Mouse (Mus musculus) embryonic fibroblast, embryonic 13.5 days (primary cell): ENCODE data around the gene Ptprf. TPM values are rescaled to one million over a fixed set of nuclear protein-coding genes. Genes with fewer than 3 reads are reported as not detected.

Source experiments
- H3K27ac ChIP-seq: 2 replicates; pipeline ENCODE4 v1.5.1; 2012; ENCODE audit warnings: low read length, control low read depth, inconsistent platforms; ENCODE audit not compliant: insufficient read depth
- H3K4me1 ChIP-seq: 2 replicates; pipeline ENCODE4 v1.6.1; 2011; ENCODE audit warnings: low read length; ENCODE audit not compliant: control insufficient read depth, insufficient read depth
- H3K4me3 ChIP-seq: 2 replicates; pipeline ENCODE4 v1.5.1; 2011; ENCODE audit warnings: mild to moderate bottlenecking, control low read depth, low read length; ENCODE audit not compliant: insufficient read depth
- CTCF ChIP-seq: IDR thresholded peaks from 2 replicates; pipeline ENCODE4 v1.5.1; 2011; ENCODE audit warnings: mild to moderate bottlenecking, control low read depth, low read length, moderate library complexity, borderline replicate concordance; ENCODE audit not compliant: insufficient read depth
- POLR2A ChIP-seq: IDR thresholded peaks from 2 replicates; pipeline ENCODE4 v1.6.1; 2011; ENCODE audit warnings: low read depth, mild to moderate bottlenecking, control low read depth, low read length, moderate library complexity
- polyA plus RNA-seq: library from polyadenylated mRNA; stranded (reverse); fragments of >200 nt; gene quantifications from 2 replicates; pipeline ENCODE4 v1.2.4, GENCODE M21; 2011; ENCODE audit warnings: low read depth; ENCODE audit not compliant: missing spikeins, insufficient read length

Ptprf gene
- polyA plus RNA-seq, 1 experiment: 39.9 TPM

GRCm38 (mm10) chr4:118273545-118273944 lies 17.7 kb downstream of the Ptprf start:
- no peak for TF ChIP-seq POLR2A
- TF ChIP-seq CTCF: no peak
- H3K4me1 ChIP-seq: no peaks in the 10 kb centered on the region
- no peak overlapping the region for H3K4me3 ChIP-seq
- no peak overlapping the region for H3K27ac ChIP-seq

GRCm38 (mm10) chr4:118272871-118273270 lies 18.3 kb downstream of the Ptprf start:
- TF ChIP-seq POLR2A (no peak), CTCF (no peak)
- Histone ChIP-seq H3K4me3 (no peak overlapping the region), H3K4me1 (no peaks in the 10 kb centered on the region), H3K27ac (no peak overlapping the region)

- H3K4me1 ChIP-seq: no peaks in the 10 kb centered on the region
- H3K4me3 ChIP-seq: no peak overlapping the region
- H3K27ac ChIP-seq: no peak overlapping the region
- TF ChIP-seq CTCF (no peak), POLR2A (no peak)
These were observed 18.9 kb downstream of the Ptprf start for GRCm38 (mm10) chr4:118272258-118272657.

GRCm38 (mm10) chr4:118271556-118272074 lies 19.6 kb downstream of the Ptprf start:
- Histone ChIP-seq H3K4me3 (no peak overlapping the region), H3K4me1 (no peaks in the 10 kb centered on the region), H3K27ac (no peak overlapping the region)
- TF ChIP-seq CTCF (no peak), POLR2A (no peak)

GRCm38 (mm10) chr4:118270706-118271105 lies 20.5 kb downstream of the Ptprf start:
- TF ChIP-seq POLR2A: no peak
- no peak for TF ChIP-seq CTCF
- Histone ChIP-seq H3K4me1 (no peaks in the 10 kb centered on the region), H3K27ac (no peak overlapping the region)

GRCm38 (mm10) chr4:118269999-118270398 lies 21.2 kb downstream of the Ptprf start:
- TF ChIP-seq CTCF: no peak
- TF ChIP-seq POLR2A: no peak
- Histone ChIP-seq H3K4me1 (peaks cover 4% of the 10 kb centered on the region; the same call in 1 of the 2 replicates), H3K27ac (no peak overlapping the region), H3K4me3 (no peak overlapping the region)

More at GRCm38 (mm10) chr4:118270706-118271105, 20.5 kb downstream of the Ptprf start:
- H3K4me3 ChIP-seq: no peak overlapping the region

GRCm38 (mm10) chr4:118268429-118269212 lies 22.6 kb downstream of the Ptprf start:
- no peak overlapping the region for H3K27ac ChIP-seq
- no peak overlapping the region for H3K4me3 ChIP-seq
- H3K4me1 ChIP-seq: peaks cover 5% of the 10 kb centered on the region; the same call in 1 of the 2 replicates
- TF ChIP-seq POLR2A: no peak
- TF ChIP-seq CTCF: no peak

- Histone ChIP-seq H3K27ac (peak overlapping the region; percentile 47; the same call in 1 of the 2 replicates), H3K4me1 (peaks cover 5% of the 10 kb centered on the region; the same call in 1 of the 2 replicates), H3K4me3 (no peak overlapping the region)
- no peak for TF ChIP-seq CTCF
- TF ChIP-seq POLR2A: no peak
These were observed 25.6 kb downstream of the Ptprf start for GRCm38 (mm10) chr4:118265557-118265956.

GRCm38 (mm10) chr4:118261771-118262473 lies 29.3 kb downstream of the Ptprf start:
- H3K4me3 ChIP-seq: no peak overlapping the region
- no peak for TF ChIP-seq CTCF
- TF ChIP-seq POLR2A: no peak
- no peak overlapping the region for H3K27ac ChIP-seq
- peaks cover 5% of the 10 kb centered on the region; the same call in 1 of the 2 replicates for H3K4me1 ChIP-seq
